Mouse (Mus musculus) T-helper 1 cell (primary cell): ENCODE results near the gene Carhsp1.

Source experiments
- in situ Hi-C: fragments of 300-600 bp; cut with MboI, MseI; formaldehyde crosslinking; loops from one replicate; pipeline ENCODE4 v1.15.1; 2025; ENCODE audit warnings: high pct_unique_total_duplicates

Carhsp1 gene

DNA sequence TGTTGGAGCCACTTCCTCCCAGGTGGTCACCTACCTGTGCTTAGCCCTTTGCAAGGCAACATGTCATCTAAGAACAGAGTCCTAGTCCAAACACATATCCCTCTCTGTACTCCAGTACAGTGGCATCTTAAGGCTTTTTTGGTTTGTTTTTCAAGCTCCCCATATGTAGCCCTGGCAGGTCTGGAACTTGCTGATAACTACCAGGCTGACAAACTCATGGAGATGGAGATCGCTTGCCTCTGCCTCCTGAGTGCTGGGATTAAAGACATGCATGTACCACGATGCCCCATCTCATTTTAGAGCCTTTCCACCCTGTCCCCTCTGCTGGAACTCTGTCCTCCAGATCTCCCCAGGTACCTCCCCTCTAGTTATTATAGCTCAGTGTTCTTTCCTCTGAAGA is 4.3 kb upstream of the Carhsp1 start:
- in situ Hi-C loops = loop anchor here (5.0 kb wide), 2 partner anchors 34 to 184 kb away; no protein-coding TSS in a partner anchor

DNA sequence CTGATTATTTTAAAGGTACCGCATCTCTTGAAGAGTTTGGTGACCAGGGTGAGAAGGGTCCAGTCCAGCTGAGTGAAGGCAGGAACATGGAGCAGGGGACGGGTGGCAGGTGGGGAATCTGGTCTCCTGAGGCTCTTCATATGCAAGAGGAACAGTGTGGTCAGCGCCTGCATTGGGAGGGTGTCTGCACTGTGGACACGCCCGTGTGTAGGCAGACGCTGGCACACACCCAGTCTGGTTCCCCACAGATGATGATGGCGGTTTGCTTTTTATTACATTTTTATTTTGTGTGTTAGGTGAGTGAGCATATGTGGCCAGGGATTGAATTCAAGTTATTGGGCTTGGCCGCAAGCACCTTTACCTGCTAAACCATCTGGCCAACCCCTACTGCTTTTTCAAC is 3.6 kb upstream of the Carhsp1 start:
- in situ Hi-C loops = loop anchor here (5.0 kb wide), 2 partner anchors 33 to 183 kb away; no protein-coding TSS in a partner anchor

DNA sequence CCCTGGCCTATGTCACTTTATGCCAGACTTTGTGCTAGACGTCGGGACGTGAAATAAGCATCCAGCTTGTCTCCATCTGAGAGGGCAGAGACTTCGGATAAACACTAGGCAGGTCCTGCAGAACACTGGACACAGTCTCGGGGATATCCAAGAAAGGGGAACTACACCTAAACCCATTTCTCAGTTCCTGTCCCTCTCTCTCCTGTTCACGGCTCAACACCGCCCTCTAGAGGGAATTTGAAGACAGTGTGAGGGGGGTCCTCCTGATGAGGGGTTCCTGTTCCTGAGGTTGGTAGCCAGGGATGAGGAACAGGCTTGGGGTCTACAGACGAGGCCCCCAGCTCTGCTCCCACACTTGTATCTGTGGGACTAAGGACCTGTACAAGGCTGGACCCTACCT is 2.2 kb upstream of the Carhsp1 start:
- in situ Hi-C loops = no loop called here

DNA sequence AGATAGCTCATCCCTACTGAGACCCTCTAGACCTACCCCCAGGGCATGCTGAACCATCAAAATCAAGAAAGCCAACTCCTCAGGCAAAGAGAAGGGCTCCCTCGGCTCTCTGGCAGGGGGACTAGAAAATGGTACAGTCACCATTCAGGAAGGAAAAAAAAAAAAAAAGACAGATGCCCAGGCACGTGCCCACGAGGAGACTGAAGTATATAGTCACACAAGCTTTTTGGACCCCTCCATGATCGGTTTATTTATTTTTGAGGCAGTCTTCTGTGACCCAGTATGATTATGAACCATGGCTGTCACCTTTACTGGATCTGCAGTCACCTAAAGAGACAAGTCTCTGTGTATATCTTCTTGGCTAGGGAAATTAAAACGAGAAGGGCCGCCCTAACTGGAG is 1.4 kb upstream of the Carhsp1 start:
- in situ Hi-C loops = no loop called here

DNA sequence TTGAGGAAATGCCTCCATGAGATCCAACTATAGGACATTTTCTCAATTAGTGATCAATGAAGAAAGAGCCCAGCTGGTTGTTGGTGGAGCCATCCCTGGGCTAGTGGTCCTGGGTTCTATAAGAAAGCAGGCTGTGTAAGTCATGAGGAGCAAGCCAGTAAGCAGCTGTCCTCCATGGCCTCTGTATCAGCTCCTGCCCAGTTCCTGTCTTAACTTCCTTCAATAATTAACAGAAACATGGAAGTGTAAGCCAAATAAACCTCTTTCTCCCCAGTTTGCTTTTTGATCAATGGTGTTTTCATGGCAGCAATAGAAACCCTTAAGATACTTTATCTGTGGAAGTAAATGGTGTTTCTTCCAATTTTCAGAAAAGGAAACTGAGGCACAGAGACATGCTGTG is 856 bp upstream of the Carhsp1 start:
- in situ Hi-C loops = no loop called here

DNA sequence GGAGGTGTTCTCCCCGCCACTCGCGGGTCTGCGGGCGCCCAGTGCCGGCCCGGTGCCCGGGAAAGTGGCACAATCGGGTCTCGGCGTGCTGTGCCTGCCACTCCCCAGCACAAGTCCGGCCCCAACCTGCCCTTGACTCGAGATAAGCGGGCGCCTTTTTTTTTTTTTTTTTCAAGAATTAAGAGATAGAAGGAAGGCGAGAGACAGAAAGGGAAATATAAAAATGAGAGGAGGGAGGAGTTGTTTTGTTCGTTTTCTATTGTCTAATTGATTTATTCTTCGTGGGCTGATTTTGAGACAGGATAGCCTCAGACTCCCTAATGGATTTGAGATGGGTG is 364 bp upstream of the Carhsp1 start:
- in situ Hi-C loops = no loop called here

DNA sequence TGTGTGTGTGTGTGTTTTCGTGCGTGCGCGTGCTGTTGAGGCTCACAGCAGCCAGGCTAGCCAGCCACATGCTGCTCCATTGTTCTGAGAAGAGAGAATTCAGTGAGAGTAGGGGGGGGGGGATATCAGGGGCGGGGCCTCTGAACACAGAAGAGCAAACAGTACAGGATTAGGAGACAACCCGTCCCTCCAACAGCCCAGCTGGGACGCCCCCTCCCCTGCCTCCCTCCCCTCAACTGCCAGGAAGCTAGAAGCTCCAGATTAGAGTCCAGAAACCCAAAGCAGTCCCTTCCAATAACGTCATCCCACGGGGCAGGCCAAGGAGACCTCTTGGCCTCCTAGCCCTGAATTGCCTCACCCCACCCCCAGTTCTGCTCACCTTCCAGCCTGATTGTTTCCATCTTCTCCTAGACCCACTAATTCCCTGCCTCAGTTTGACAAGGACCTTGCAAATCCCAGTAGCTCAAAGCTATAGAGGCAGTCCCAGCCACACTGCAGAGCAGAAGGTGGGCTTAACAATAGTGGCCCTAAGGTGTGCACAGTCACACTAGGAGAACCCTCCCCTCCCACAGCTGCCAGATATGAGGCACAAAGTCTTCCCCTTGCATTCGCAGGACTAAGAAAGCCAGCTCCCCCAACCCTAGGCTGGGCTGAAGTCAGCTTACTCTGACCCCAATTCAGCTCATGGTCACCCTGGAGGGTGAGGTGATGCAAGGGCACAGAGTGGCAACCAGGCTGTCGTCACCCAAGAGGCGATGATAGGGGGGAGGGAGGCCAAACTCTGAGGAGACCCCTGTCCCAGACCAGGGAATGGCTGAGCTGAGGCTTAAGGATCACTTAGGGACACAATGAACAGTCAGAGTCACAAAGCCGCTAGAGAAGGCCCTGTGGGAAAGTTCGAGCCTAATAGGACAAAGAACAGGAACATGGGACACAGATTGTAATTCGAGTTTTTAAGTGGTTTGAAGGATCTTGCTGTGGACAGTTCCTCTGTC is 1.6 kb downstream of the Carhsp1 start:
- in situ Hi-C loops = no loop called here

DNA sequence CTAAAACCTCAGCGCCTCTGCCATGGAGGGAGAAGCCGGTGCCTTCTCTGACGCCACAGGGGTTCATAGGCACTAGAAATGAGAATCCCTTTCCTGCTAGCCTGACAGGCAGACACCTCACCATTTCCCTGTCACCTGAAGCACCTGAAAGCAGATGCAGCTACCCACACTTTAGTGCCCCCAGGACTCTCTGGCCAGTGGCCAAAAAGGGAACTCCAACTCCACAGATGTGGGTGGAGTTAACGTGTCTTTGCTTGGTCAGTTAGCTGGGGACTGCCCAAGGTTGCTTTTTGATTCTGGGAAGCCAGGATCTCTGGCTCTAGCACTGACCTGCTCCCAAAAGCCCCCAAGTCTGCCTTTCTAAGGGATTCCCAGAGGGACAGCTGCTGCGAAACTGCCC is 2.5 kb downstream of the Carhsp1 start:
- in situ Hi-C loops = no loop called here

DNA sequence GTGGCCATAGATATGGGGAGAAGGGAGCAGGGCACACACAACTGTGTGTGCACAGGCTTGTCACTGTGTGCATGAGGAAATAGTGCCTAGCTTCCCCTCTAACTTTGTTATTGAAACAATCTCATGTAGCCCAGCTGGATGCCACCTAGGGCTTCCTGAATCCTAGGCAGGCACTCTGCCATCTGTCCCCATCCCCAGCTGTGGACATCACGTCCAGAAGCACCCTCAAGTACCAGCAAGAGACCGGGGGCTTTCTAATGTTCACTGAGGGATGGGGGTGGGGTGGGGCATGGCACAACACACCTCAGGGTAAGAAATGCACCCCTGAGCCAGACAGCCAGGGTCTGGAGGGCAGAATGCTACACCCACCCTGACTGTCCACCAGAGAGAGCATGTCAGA is 3.6 kb downstream of the Carhsp1 start:
- in situ Hi-C loops = no loop called here

DNA sequence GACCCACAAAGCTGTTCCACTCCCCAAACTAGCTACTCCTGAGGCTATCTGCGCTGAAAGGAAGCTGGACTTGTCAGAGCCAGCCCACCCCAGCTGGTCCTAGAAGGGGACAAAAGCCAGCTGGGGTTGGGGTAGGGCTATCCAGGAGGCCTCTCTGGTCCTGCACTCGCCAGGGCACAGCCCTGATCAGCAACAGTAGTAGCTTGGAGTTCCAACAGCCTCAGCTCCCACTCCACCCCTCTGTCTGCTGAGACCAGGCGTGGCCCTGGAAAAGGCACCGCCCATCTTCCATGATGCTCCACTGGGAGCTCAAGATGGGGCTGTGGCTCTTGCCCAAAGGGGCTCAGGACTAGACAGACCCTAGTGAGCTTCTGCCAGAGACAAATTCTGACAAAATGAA is 4.1 kb downstream of the Carhsp1 start:
- in situ Hi-C loops = no loop called here

DNA sequence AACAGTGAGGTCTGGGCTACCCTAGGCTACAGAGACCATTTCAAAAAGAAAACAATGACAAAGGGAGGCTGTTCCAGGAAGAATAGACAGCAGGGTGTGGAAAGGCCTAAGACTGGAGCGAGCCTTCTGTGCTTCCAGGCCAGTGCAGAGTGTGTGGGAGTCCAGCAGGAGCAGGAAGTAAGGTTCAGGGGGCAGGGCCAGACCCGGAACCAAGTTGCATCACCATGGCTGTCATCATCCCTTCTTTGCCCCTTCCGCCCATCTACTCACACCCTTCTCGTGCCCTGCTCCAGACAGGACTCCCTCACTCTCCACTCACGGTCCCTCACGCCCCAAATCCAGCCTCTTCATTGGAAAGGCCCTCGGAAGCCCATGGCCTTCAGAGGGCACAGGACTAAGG is 4.7 kb downstream of the Carhsp1 start:
- in situ Hi-C loops = no loop called here

DNA sequence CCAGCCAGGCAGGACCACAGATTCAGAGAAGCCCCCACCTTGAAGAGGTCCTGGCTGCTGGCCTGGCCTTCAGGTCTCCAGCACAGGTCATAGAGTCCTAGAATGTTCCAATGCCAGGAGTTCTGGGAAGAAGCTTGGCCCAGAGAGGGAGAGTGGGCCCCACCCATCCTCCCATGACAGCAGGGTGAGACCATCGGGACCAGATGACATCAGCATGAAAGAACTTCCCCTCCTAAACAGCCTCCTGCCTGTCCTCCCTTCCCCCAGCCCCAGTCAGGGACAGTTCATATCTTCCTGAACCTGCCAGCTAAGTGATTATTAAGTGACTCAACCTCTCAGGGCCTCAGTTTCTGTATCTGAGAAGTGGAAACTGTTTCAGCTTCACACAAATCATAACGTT is 5.5 kb downstream of the Carhsp1 start:
- in situ Hi-C loops = no loop called here

DNA sequence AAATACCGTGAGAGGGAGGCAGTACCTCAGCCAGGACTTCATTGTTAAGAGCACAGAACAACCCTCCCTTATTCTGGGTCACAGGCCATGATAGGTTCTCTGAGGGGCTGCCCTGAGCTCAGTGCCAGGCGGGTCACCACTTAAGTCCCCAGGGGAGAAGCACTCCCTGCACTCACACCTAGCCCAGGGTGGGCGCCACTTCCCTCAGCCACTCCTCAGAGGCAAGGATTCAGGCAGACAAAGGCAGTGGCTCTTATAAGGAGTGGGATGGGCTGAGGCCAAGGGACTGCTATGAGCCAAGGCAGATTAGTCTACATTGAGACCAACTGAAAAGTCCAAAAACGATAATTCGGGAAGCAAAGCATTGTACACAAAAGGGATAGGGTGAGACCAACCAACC is 6.6 kb downstream of the Carhsp1 start:
- in situ Hi-C loops = no loop called here

DNA sequence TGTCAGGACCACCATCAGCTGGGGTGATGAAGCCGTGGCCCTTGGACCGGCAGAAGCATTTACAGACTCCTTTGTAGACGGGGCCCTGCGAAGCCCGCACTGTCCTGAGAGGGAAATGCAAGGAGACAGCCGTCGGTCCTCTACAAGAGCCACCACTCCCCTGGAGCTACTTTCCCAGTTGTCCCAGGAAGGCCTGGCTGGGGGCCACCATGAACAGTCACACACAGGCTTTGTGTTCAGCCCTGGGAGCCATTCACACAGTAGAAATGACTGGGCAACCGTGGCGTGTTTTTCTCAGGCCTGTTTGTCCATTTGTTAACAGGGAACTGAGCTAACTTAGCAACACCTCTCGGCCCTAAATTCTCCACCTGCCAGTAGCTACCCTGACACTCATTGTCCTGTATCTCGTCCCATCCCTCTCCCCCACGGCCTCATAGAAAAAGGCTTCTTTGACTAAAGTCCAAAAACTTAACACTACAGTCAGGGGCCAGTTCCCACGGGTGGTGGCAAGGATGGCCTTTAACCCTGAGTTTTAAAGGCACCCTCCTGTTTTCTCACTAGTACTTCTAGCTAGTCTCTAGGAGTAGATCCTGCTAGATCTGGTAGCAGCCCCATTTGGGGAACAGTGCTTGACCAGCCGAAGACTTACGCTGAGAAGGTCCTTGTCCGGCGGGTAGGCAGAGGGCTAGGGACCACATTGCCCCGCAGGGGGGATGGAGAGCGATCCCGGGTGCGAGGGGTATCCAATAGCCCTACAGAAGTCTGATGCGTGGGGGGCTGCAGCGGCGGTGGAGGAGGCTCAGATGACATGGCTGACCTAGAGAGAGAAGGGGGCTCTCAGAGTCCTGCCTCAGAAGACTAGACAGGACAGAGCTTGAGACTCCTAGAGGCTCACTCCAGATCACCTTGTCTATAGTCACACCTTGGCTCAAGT is 8.1 kb downstream of the Carhsp1 start:
- in situ Hi-C loops = no loop called here

DNA sequence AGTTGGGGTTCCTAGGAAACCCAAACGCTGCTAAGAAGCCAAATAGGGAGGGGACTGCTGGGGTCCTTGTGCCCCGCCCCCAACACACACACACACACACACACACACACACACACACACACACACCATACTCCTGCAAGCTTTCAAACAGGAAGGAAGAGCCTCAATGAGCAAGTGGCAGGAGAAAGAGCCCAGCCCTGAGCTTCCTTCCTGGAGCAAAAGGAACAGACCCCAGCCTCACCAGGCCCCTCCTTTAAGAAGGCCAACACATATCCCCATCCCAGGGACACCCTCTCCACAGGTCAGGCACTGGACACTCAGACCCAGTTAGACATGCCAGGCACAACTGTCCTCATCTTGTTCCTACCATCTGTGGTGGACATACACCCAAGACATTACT is 8.9 kb downstream of the Carhsp1 start:
- in situ Hi-C loops = no loop called here

DNA sequence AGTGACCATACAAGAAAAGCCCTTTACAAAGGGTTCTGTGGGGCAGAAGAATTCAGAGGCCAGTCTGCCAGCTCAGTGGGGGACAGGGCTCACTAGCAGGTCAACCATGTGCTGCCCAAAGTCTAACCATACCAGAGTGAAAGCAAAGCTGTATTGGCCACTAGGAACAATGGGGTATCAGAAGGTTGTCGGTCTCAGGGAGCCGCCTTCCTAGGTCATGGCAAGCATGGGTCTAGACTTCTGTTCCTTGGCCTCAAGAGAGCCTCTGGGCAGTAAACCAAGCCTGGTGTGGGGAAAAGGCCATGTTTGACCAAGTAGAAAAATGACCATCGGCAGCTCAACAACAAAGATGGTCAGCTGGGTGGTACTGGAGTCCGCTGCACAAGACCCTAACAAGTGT is 13.2 kb downstream of the Carhsp1 start:
- in situ Hi-C loops = loop anchor here (5.0 kb wide), 1 partner anchor 251 kb away; no protein-coding TSS in a partner anchor

DNA sequence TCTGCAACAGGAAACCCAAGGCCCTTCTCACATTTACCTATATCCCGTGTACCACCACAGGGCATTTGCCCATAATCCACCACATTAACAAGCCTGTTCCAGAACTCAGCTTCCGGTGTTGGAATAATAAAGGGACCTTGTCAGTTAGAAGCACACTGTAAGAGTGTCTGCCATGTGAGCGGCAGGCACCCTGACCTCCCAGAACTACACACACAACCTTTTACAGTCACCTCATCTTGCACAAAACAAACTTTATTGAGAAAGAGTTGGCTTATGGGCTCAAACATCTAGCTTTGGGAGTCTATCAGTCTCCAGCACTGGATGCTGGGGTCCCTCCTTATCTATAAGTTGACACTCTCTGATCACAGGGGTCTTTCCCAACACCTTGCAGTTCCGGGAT is 13.6 kb downstream of the Carhsp1 start:
- in situ Hi-C loops = loop anchor here (5.0 kb wide), 1 partner anchor 251 kb away; no protein-coding TSS in a partner anchor

DNA sequence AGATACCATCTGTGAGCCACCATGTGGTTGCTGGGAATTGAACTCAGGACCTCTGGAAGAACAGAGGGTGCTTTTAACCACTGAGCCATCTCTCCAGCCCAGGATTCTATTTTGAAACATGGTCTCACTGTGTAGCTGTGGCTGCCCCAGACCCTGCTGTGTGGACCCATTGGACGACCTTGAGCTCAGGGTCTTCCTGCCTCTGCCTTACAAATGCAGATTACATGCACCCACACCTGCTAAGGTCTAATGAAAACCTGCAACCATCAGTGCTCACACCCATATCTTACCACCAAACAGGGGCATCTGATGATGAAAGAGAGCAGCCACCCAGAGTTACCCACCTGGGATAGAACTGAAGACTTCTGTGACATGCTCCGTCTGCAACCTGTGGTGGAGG is 15.7 kb downstream of the Carhsp1 start:
- in situ Hi-C loops = loop anchor here (5.0 kb wide), 1 partner anchor 249 kb away; no protein-coding TSS in a partner anchor

DNA sequence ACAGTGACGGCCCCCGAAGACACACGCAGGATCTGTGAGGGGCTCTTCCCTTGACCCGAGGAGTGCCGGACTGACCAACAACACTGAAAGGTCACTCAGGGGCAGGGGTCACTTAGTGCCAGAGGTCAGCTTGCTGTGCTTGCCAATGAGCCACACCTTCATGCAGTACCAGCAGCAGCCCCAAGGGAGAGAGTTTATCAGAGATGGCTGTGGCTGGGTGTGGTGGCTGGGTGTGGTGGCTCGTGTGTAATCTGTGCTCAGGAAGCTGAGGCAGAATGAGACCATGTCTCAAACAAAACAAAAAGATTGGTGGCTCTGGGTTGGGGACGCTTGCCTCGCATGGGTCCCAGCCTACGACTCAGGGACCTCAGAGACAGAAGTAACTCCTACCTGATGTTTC is 16.4 kb downstream of the Carhsp1 start:
- in situ Hi-C loops = loop anchor here (5.0 kb wide), 1 partner anchor 248 kb away; no protein-coding TSS in a partner anchor

DNA sequence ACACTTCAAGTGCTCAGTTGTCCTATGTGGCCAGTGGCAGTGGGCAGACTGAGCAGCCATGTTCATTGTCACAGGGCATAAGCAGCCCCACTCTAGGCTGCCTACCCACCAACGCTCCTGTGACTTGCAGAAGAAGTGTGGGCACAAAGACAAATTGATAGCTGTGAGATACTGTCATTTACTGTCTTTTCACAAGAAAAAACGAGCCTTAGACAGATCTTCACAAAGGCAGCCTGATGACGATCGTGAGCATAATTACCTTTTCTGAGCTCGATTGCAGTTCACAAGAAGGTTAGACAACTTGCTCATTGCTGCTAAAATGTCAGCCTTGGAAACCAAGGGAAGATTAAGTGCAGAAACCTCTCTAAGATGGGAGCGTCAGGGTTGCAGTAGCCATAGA is 16.8 kb downstream of the Carhsp1 start:
- in situ Hi-C loops = loop anchor here (5.0 kb wide), 1 partner anchor 248 kb away; no protein-coding TSS in a partner anchor

DNA sequence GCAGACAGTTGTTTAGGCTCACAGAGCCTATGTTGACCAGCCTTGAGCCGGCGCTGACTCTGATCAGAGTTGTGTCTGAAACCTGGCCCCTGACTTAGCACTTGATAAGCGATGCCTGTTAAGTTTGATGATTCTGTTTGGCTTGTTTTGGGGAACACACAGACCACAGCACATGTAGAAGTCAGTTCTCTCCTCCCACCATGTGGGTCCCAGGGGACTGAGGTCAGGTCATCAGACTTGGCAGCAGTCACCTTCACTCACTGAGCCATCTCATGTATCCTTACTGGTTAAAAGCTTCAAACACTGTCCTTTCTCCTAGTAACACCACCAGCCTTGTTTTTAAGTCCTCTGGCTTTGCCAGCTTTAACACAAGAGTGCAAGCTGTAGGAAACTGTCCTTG is 21.9 kb downstream of the Carhsp1 start:
- in situ Hi-C loops = no loop called here

DNA sequence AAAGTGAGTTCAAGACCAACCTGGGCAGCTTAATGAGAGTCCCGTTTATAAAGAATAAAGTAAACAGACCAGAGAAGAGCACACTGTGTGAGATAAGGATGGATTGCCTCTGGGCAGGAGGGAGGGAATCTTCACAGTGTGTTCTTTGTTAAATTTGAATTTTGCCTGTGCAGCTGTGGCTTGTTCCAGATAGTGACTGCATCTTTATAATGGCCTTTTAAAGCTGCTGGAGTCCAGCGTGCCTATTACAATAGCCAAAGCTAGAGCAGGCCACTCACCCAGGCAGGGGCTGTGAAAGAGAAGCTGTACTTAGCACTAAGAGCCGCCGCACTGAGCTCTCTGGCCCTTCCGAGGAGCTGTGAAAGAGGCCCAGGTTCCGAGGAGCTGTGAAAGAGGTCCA is 26.4 kb downstream of the Carhsp1 start:
- in situ Hi-C loops = no loop called here
